Mouse (Mus musculus) heart, adult 2 months (tissue): ENCODE data around the gene A830018L16Rik.

ENCODE experiments used
- CTCF ChIP-seq: fragments of 200-600 bp; IDR thresholded peaks from 2 replicates; pipeline ENCODE4 v1.8.1; 2022; ENCODE audit warnings: antibody characterized with exemption, mild to moderate bottlenecking, moderate library complexity
- EP300 ChIP-seq: fragments of 200-500 bp; IDR thresholded peaks from 2 replicates; pipeline ENCODE4 v1.6.1; 2011; ENCODE audit warnings: low read depth, low read length, control low read depth; ENCODE audit not compliant: insufficient read depth
- POLR2A ChIP-seq: fragments of 200-500 bp; IDR thresholded peaks from 2 replicates; pipeline ENCODE4 v1.6.1; 2011; ENCODE audit warnings: mild to moderate bottlenecking, low read depth, low read length, control low read depth; ENCODE audit not compliant: insufficient read depth

GRCm38 (mm10) chr1:11458353-11458752 lies 44.4 kb downstream of the A830018L16Rik start:
- no peak for TF ChIP-seq CTCF
- no peak for TF ChIP-seq POLR2A
- TF ChIP-seq EP300 = peak; percentile 54; the same call in 1 of the 2 replicates
